21 mouse cellular contexts compared by ENCODE assay signal in genomic region chr2:49822312-49822711, GRCm38 (mm10). TPM values are rescaled to one million over a fixed set of nuclear protein-coding genes. Genes with fewer than 3 reads are reported as not detected.
DNase-seq lines count a peak whose midpoint lies in the region; TF ChIP-seq lines count a peak whose summit lies in the region.
"Had no signal": no experiment of that assay in that cellular context is flagged by ENCODE, and none has a peak within 500 bp of the region (broad histone marks: within the 10 kb centered on the region; RNA-seq: fewer than 3 reads in every experiment).

No protein-coding gene starts in this region.

- 97% methylated on average over 1 of the region's 1 CpGs for WGBS in cerebellum, adult 2 months
- 92% methylated on average over 1 of the region's 1 CpGs for WGBS in hindbrain, embryonic 10.5 days

- no peak overlapping the region for H3K4me3 ChIP-seq in cerebellum, adult 2 months (replicated peaks; ENCODE audit: insufficient read depth, low read depth, low read length)
- H3K4me3 ChIP-seq in hindbrain, embryonic 10.5 days: no peak overlapping the region
- H3K4me3 ChIP-seq: forebrain, embryonic 10.5 days; forebrain, embryonic 13.5 days; heart, adult 2 months; heart, embryonic 10.5 days; heart, embryonic 13.5 days; hindbrain, embryonic 13.5 days had no signal

- intact Hi-C loops in heart, postnatal 10 days (cut with DNase I): no loop called here

- no peak for TF ChIP-seq POLR2A in cerebellum, adult 2 months (IDR thresholded peaks at IDR 0.05; ENCODE audit: borderline replicate concordance, insufficient read depth, low read length)

- no peaks in the 10 kb centered on the region for H3K4me1 ChIP-seq in cerebellum, adult 2 months (ENCODE audit: control insufficient read depth, insufficient read depth, low read length)
- no peaks in the 10 kb centered on the region for H3K4me1 ChIP-seq in hindbrain, embryonic 10.5 days (replicated peaks)
- H3K4me1 ChIP-seq: forebrain, embryonic 13.5 days; heart, embryonic 10.5 days; hindbrain, embryonic 13.5 days had no signal

- TF ChIP-seq CTCF in cerebellum, adult 2 months (IDR thresholded peaks at IDR 0.05; ENCODE audit: borderline replicate concordance, insufficient read depth, low read depth, low read length): no peak

- H3K9me3 ChIP-seq in hindbrain, embryonic 10.5 days: no peaks in the 10 kb centered on the region
- H3K9me3 ChIP-seq: forebrain, embryonic 10.5 days; forebrain, embryonic 13.5 days; heart, embryonic 10.5 days; heart, embryonic 13.5 days; hindbrain, embryonic 13.5 days had no signal

- H3K27me3 ChIP-seq in cerebellum, adult 2 months (ENCODE audit: control insufficient read depth, insufficient read depth, low read length): no peaks in the 10 kb centered on the region
- no peaks in the 10 kb centered on the region for H3K27me3 ChIP-seq in hindbrain, embryonic 10.5 days (ENCODE audit: insufficient read depth, poor library complexity, severe bottlenecking)
- H3K27me3 ChIP-seq: forebrain, embryonic 13.5 days; heart, embryonic 13.5 days; hindbrain, embryonic 13.5 days had no signal

- H3K27ac ChIP-seq in cerebellum, adult 2 months (ENCODE audit: insufficient read depth, low read length): no peak overlapping the region
- no peak overlapping the region for H3K27ac ChIP-seq in hindbrain, embryonic 10.5 days
- H3K27ac ChIP-seq: forebrain, embryonic 10.5 days; forebrain, embryonic 13.5 days; heart, adult 2 months; heart, embryonic 10.5 days; heart, embryonic 13.5 days; hindbrain, embryonic 13.5 days had no signal

- peak; percentile 4 for DNase-seq in heart, adult 11 months
- no peak for DNase-seq in heart, postnatal 10 days
- DNase-seq in right cerebral cortex, postnatal 10 days (ENCODE audit: low spot score in 2 of 2): peak; percentile 45 to 56
- no peak for DNase-seq in right cerebral cortex, adult 18-20 months
- peak; percentile 65 for DNase-seq in brain, adult 2 months (ENCODE audit: low read depth, low spot score)
- DNase-seq in cerebellum, adult 2 months: no peak
- DNase-seq in hindbrain, embryonic 10.5 days (ENCODE audit: low spot score): no peak
- DNase-seq: adrenal gland, postnatal 10 days; adrenal gland, postnatal 36 days; cerebellum, adult 11-12 months; cerebellum, adult 9-10 months; cerebellum, postnatal 14 days; gastrocnemius, postnatal 25 days; heart, adult 2 months had no signal

- H3K36me3 ChIP-seq in hindbrain, embryonic 10.5 days: no peaks in the 10 kb centered on the region
- H3K36me3 ChIP-seq: forebrain, embryonic 10.5 days; heart, embryonic 10.5 days; heart, embryonic 13.5 days; hindbrain, embryonic 13.5 days had no signal

RNA-seq across cellular contexts. Expression of gene Lypd6b, which starts 34.8 kb away (rescaled TPM):
- under 1 TPM in 1 of 2 experiments, not detected in 1; 0.29 TPM for total RNA-seq in heart, postnatal 10 days (2021)
- polyA plus RNA-seq in cerebellum, adult 2 months (2012; rRNA removed): 7.5 and 10.7 TPM in 2 replicates
- polyA plus RNA-seq in hindbrain, embryonic 10.5 days (2016; fragmentation: Nextera tagmentation; extraction: Ambion mirVana): 1.6 and 1.8 TPM in 2 replicates
- total RNA-seq: gastrocnemius, adult 8-10 months; gastrocnemius, postnatal 25 days; heart, postnatal 25 days had no signal

Comparison
In these comparisons a context has a peak if more than half of its experiments do, and no peak if none do; other contexts are left out.
1. DNase-seq: peak in heart, adult 11 months (single experiment), right cerebral cortex, postnatal 10 days (2 of 2) and brain, adult 2 months (single experiment); none in heart, postnatal 10 days (0 of 2), right cerebral cortex, adult 18-20 months (single experiment), cerebellum, adult 2 months (0 of 2) and hindbrain, embryonic 10.5 days (single experiment).